Mouse (Mus musculus): ENCODE results near the gene Slc7a4.

The Slc7a4 gene

GRCm38 (mm10) chr16:17561751-17562208 lies 21.2 kb downstream of the Slc7a4 start, which contains the start of gene P2rx6:
Gene P2rx6, plus strand, starts transcription at chr16:17561885.
- DNase-seq (ENCODE audit: low spot score) = peak; percentile 78

GRCm38 (mm10) chr16:17561128-17561750 lies 21.8 kb downstream of the Slc7a4 start, which contains the start of gene Lrrc74b:
Gene Lrrc74b, minus strand, starts transcription at chr16:17561247.
- DNase-seq (ENCODE audit: low spot score) = peak; percentile 89

GRCm38 (mm10) chr16:17559396-17560027 lies 23.5 kb downstream of the Slc7a4 start:
- no peak for DNase-seq (ENCODE audit: low spot score)

GRCm38 (mm10) chr16:17558811-17559210 lies 24.2 kb downstream of the Slc7a4 start:
- peak; percentile 47 for DNase-seq (ENCODE audit: low spot score)

- DNase-seq (ENCODE audit: low spot score) = peak; percentile 82
Observed at GRCm38 (mm10) chr16:17557947-17558480, 25.0 kb downstream of the Slc7a4 start.

GRCm38 (mm10) chr16:17556907-17557306 lies 26.1 kb downstream of the Slc7a4 start:
- DNase-seq (ENCODE audit: low spot score) = no peak

GRCm38 (mm10) chr16:17556180-17556579 lies 26.8 kb downstream of the Slc7a4 start:
- no peak for DNase-seq (ENCODE audit: low spot score)

GRCm38 (mm10) chr16:17554702-17555101 lies 28.3 kb downstream of the Slc7a4 start:
- peak; percentile 78 for DNase-seq (ENCODE audit: low spot score)

- DNase-seq (ENCODE audit: low spot score) = peak; percentile 82
Observed at GRCm38 (mm10) chr16:17553910-17554685, 28.9 kb downstream of the Slc7a4 start.

GRCm38 (mm10) chr16:17552837-17553236 lies 30.2 kb downstream of the Slc7a4 start:
- no peak for DNase-seq (ENCODE audit: low spot score)

GRCm38 (mm10) chr16:17542632-17543031 lies 40.4 kb downstream of the Slc7a4 start:
- DNase-seq (ENCODE audit: low spot score) = no peak

GRCm38 (mm10) chr16:17536584-17536983 lies 46.4 kb downstream of the Slc7a4 start:
- DNase-seq (ENCODE audit: low spot score) = no peak

GRCm38 (mm10) chr16:17532676-17533329 lies 50.2 kb downstream of the Slc7a4 start:
- no peak for DNase-seq (ENCODE audit: low spot score)

- DNase-seq (ENCODE audit: low spot score) = peak; percentile 44
Observed at GRCm38 (mm10) chr16:17532271-17532670, 50.7 kb downstream of the Slc7a4 start.

GRCm38 (mm10) chr16:17530640-17531288 lies 52.2 kb downstream of the Slc7a4 start, which contains the start of gene Thap7:
Gene Thap7, minus strand, starts transcription at chr16:17531136.
- DNase-seq (ENCODE audit: low spot score) = peak; percentile 98

- no peak for DNase-seq (ENCODE audit: low spot score)
Observed at GRCm38 (mm10) chr16:17529981-17530586, 52.9 kb downstream of the Slc7a4 start.

- DNase-seq (ENCODE audit: low spot score) = no peak
Observed at GRCm38 (mm10) chr16:17528276-17528675, 54.7 kb downstream of the Slc7a4 start.

GRCm38 (mm10) chr16:17527606-17528005 lies 55.4 kb downstream of the Slc7a4 start:
- DNase-seq (ENCODE audit: low spot score) = no peak

- DNase-seq (ENCODE audit: low spot score) = no peak
Observed at GRCm38 (mm10) chr16:17526223-17526622, 56.8 kb downstream of the Slc7a4 start.

- no peak for DNase-seq (ENCODE audit: low spot score)
Observed at GRCm38 (mm10) chr16:17525524-17525923, 57.5 kb downstream of the Slc7a4 start.

- DNase-seq (ENCODE audit: low spot score) = no peak
Observed at GRCm38 (mm10) chr16:17524156-17524555, 58.9 kb downstream of the Slc7a4 start.
